In genomic region chr19:54045931-54046683, GRCm38 (mm10) we compare ENCODE assay signal across 9 mouse cellular contexts. TPM values are rescaled to one million over a fixed set of nuclear protein-coding genes. Genes with fewer than 3 reads are reported as not detected.
DNase-seq lines count a peak whose midpoint lies in the region; ATAC-seq lines count a peak whose summit lies in the region.
"Had no signal": no experiment of that assay in that cellular context is flagged by ENCODE, and none has a peak within 500 bp of the region (broad histone marks: within the 10 kb centered on the region; RNA-seq: fewer than 3 reads in every experiment).

No protein-coding gene starts in this region.

- WGBS in heart, embryonic 11.5 days (ENCODE audit: insufficient replicate concordance): 4% methylated on average over 49 of the region's 55 CpGs

- intact Hi-C loops in left cerebral cortex, postnatal 36 days (cut with DNase I): loop anchor here (2.0 to 10.0 kb wide), 3 partner anchors 129 to 1161 kb away; no protein-coding TSS in a partner anchor

- no peak overlapping the region for H3K27ac ChIP-seq in heart, embryonic 11.5 days (ENCODE audit: low read depth, low read length)

- no peak overlapping the region for H3K9ac ChIP-seq in heart, embryonic 11.5 days (ENCODE audit: low read depth, low read length)

- H3K4me3 ChIP-seq in heart, embryonic 11.5 days (ENCODE audit: low read depth, low read length): peak overlapping the region; percentile 56
- H3K4me3 ChIP-seq: erythroblast, embryonic 14.5 days had no signal

- H3K4me1 ChIP-seq in heart, embryonic 11.5 days (ENCODE audit: control insufficient read depth, insufficient read depth, low read length): peaks cover 34% of the 10 kb centered on the region

- peaks cover 57% of the 10 kb centered on the region for H3K27me3 ChIP-seq in heart, embryonic 11.5 days (ENCODE audit: control insufficient read depth, insufficient read depth, low read length)

- H3K36me3 ChIP-seq in heart, embryonic 11.5 days (ENCODE audit: control insufficient read depth, insufficient read depth, low read length): no peaks in the 10 kb centered on the region

- ATAC-seq in heart, embryonic 11.5 days (replicated peaks; ENCODE audit: insufficient number of reproducible peaks, low FRiP score, low TSS enrichment): no peak
- ATAC-seq in megakaryocyte progenitor cell, adult 5-6 weeks (replicated peaks; ENCODE audit: poor library complexity): no peak; the same call in 1 of the 2 replicates

- H3K4me2 ChIP-seq in heart, embryonic 11.5 days: peak overlapping the region; percentile 96

- DNase-seq in adrenal gland, adult 2 months: peak; percentile 45
- no peak for DNase-seq in adrenal gland, adult 8-10 months
- peak; percentile 27 for DNase-seq in ovary, postnatal 36 days (ENCODE audit: low spot score)
- DNase-seq in ovary, postnatal 10 days (ENCODE audit: low spot score): no peak
- DNase-seq in left cerebral cortex, postnatal 36 days (ENCODE audit: low spot score in 2 of 2): peak; percentile 33 to 43
- DNase-seq in naive thymus-derived CD4-positive, alpha-beta T cell, adult 2 months (ENCODE audit: low read depth): peak; percentile 25

- no peaks in the 10 kb centered on the region for H3K9me3 ChIP-seq in heart, embryonic 11.5 days (replicated peaks; ENCODE audit: control insufficient read depth, low read length)

RNA-seq across cellular contexts. Expression of gene Adra2a, which starts 2.2 kb away (rescaled TPM):
- under 1 TPM; 0.28 to 0.29 TPM for total RNA-seq in adrenal gland, adult 2 months (2021)
- polyA plus RNA-seq in adrenal gland, adult 2 months (2012; rRNA removed): 0.43 and 0.80 TPM in 2 replicates
- total RNA-seq in adrenal gland, adult 8-10 months (2022): under 1 TPM; 0.25 to 0.56 (median 0.38) TPM
- 0.10 TPM in 1 of 2 replicates, not detected in the other for polyA plus RNA-seq in heart, embryonic 11.5 days (2014; fragmentation: Nextera tagmentation; extraction: Ambion mirVana)
- total RNA-seq in left cerebral cortex, postnatal 36 days (2021): 10 to 100 TPM; 20.0 to 23.3 TPM
- not detected in 2 replicates for total RNA-seq in megakaryocyte progenitor cell, adult 5-6 weeks (2015)
- 0.12 TPM in 1 of 2 replicates, not detected in the other for total RNA-seq in megakaryocyte progenitor cell, adult 5-6 weeks (2017)

Comparison
In these comparisons a context has a peak if more than half of its experiments do, and no peak if none do; other contexts are left out.
1. DNase-seq: peak in adrenal gland, adult 2 months (single experiment), ovary, postnatal 36 days (single experiment), left cerebral cortex, postnatal 36 days (2 of 2) and naive thymus-derived CD4-positive, alpha-beta T cell, adult 2 months (single experiment); none in adrenal gland, adult 8-10 months (single experiment) and ovary, postnatal 10 days (single experiment).
2. RNA of gene Adra2a, which starts 2.2 kb away (total RNA-seq): 20.0 to 23.3 TPM in left cerebral cortex, postnatal 36 days; 0.25 to 0.56 TPM in adrenal gland, adult 8-10 months, 0.28 to 0.29 TPM in adrenal gland, adult 2 months and 0.12 TPM in megakaryocyte progenitor cell, adult 5-6 weeks; every median in the first group is over 10 times any median in the second.